Mouse (Mus musculus) small intestine, adult 2 months (tissue): ENCODE results near the gene Mtm1. TPM values are rescaled to one million over a fixed set of nuclear protein-coding genes. Genes with fewer than 3 reads are reported as not detected.
A peak's percentile ranks its signal among the peaks of the same experiment; 100 is the strongest.

Source experiments
- H3K27ac ChIP-seq: fragments of 200-500 bp; 2 replicates; pipeline ENCODE4 v1.5.1; 2012; ENCODE audit warnings: low read depth, low read length, control low read depth, inconsistent platforms; ENCODE audit not compliant: insufficient read depth
- H3K27me3 ChIP-seq: fragments of 200-500 bp; 2 replicates; pipeline ENCODE4 v1.6.1; 2012; ENCODE audit warnings: mild to moderate bottlenecking, moderate library complexity, low read length, inconsistent platforms; ENCODE audit not compliant: control insufficient read depth, insufficient read depth
- H3K36me3 ChIP-seq: fragments of 200-500 bp; 2 replicates; pipeline ENCODE4 v1.6.1; 2012; ENCODE audit warnings: mild to moderate bottlenecking, low read length, control low read depth, inconsistent platforms; ENCODE audit not compliant: control insufficient read depth, insufficient read depth
- H3K4me1 ChIP-seq: fragments of 200-500 bp; 2 replicates; pipeline ENCODE4 v1.6.1; 2012; ENCODE audit warnings: low read length, inconsistent platforms, mixed read lengths; ENCODE audit not compliant: control insufficient read depth, insufficient read depth, insufficient read length
- H3K4me3 ChIP-seq: fragments of 200-500 bp; 2 replicates; pipeline ENCODE4 v1.5.1; 2012; ENCODE audit warnings: low read depth, mild to moderate bottlenecking, control low read depth, inconsistent platforms, low read length, moderate library complexity
- CTCF ChIP-seq: fragments of 200-500 bp; IDR thresholded peaks from 2 replicates; pipeline ENCODE4 v1.5.1; 2012; ENCODE audit warnings: low read depth, mild to moderate bottlenecking, control low read depth, inconsistent platforms, low read length, moderate library complexity, mixed read lengths; ENCODE audit not compliant: insufficient replicate concordance, insufficient read length; ENCODE audit errors: extremely low read depth
- POLR2A ChIP-seq: fragments of 200-500 bp; IDR thresholded peaks from 2 replicates; pipeline ENCODE4 v1.6.1; 2012; ENCODE audit warnings: low read depth, mild to moderate bottlenecking, control low read depth, inconsistent platforms, low read length, moderate library complexity
- WGBS: fragments of 180-500 bp; shearing (Covaris S2); methylation state at CpG from one replicate; pipeline ENCODE4 v1.1.7; 2018; 5-methylcytosine and 5-hydroxymethylcytosine counted together
- polyA plus RNA-seq: library from polyadenylated mRNA; depleted of rRNA; stranded (reverse); fragments of >200 nt; gene quantifications from 2 replicates; pipeline ENCODE4 v1.2.3, GENCODE M21; 2012

Gene Mtm1
- polyA plus RNA-seq, 1 experiment, result 2.6 TPM

- Histone ChIP-seq H3K4me1 (no peaks in the 10 kb centered on the region), H3K36me3 (0 out of 2 replicates have a peak, but pooled peaks cover 3% of the 10 kb centered on the region), H3K27me3 (no peaks in the 10 kb centered on the region), H3K4me3 (no peak overlapping the region), H3K27ac (no peak overlapping the region)
- TF ChIP-seq POLR2A (no peak), CTCF (no peak)
- WGBS, result 75% methylated on average over 1 of the region's 1 CpGs
These were observed 58.4 kb downstream of the Mtm1 start for GRCm38 (mm10) chrX:71268972-71269371.

DNA sequence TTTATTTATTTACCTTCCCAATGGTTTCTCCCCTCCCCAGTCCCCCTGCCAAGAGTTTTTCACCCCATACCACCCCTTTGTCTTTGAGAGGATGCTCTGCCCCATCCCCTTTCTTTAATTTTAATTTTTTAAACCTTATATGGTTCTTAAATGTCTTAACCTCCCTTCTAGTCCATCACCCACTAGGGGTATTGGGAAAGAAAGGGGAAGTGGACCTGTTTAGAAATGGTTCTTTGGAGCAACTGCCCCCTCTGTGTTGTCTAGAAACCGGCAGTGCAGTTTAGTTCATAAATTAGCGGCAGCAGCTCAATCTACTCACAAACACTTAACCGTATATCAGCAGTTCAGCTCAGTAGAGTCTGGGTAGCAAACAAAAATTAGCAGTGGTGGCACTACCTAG lies 63.6 kb downstream of the Mtm1 start:
- Histone ChIP-seq H3K36me3 (peaks cover 3% of the 10 kb centered on the region; the same call in 1 of the 2 replicates), H3K4me3 (no peak overlapping the region), H3K27ac (no peak overlapping the region), H3K27me3 (no peaks in the 10 kb centered on the region), H3K4me1 (no peaks in the 10 kb centered on the region)
- 83% methylated on average over 3 of the region's 3 CpGs for WGBS
- no peak for TF ChIP-seq POLR2A
- TF ChIP-seq CTCF, result no peak

- Histone ChIP-seq H3K27me3 (no peaks in the 10 kb centered on the region), H3K4me1 (no peaks in the 10 kb centered on the region), H3K36me3 (peaks cover 3% of the 10 kb centered on the region; the same call in 1 of the 2 replicates), H3K27ac (no peak overlapping the region), H3K4me3 (no peak overlapping the region)
- 88% methylated on average over 3 of the region's 3 CpGs for WGBS
- no peak for TF ChIP-seq POLR2A
- TF ChIP-seq CTCF, result no peak
These were observed 74.9 kb downstream of the Mtm1 start for GRCm38 (mm10) chrX:71285473-71285872.

DNA sequence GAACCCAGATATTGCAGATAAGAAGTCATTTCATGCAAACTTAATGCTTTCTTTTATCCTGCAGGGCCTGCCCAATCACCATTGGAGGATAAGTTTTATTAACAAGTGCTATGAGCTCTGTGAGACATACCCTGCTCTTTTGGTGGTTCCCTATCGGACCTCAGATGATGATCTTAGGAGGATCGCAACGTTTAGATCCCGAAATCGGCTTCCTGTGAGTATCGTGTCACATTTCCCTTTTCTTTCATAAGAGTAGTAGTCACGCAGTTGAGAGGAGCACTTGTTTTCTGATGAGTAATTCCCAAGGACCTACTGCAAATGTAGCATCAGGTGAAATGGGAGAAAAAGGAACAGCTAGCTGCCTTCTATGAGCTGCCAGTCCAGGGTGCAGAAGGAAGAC lies 76.5 kb downstream of the Mtm1 start:
- Histone ChIP-seq H3K27me3 (no peaks in the 10 kb centered on the region), H3K4me3 (no peak overlapping the region), H3K27ac (no peak overlapping the region), H3K36me3 (peaks cover 3% of the 10 kb centered on the region; the same call in 1 of the 2 replicates), H3K4me1 (no peaks in the 10 kb centered on the region)
- 91% methylated on average over 7 of the region's 7 CpGs for WGBS
- TF ChIP-seq POLR2A (no peak), CTCF (no peak)

DNA sequence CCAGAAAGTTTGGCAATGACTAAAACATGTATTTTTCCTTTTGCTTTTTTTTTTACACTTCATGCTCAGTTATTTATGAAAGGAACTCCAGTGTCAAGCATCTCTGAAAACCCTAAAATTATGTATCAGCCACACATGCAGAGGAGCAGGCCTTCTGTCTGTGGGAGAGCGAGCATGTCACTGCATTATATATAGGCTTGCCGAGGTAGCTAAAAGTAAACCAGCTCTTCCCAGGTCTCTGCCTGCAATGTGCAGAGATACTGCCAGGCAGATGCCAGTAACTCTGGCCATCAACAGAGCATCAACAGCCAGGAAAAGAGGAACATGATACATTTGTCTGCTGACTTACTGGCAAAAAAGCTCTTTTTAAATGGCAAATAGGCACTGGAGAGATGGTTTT lies 83.6 kb downstream of the Mtm1 start:
- WGBS, result 90% methylated on average over 2 of the region's 2 CpGs
- H3K27me3 ChIP-seq, result no peaks in the 10 kb centered on the region
- H3K27ac ChIP-seq, result no peak overlapping the region
- TF ChIP-seq CTCF, result no peak
- no peak for TF ChIP-seq POLR2A
- peaks cover 2% of the 10 kb centered on the region; the same call in 1 of the 2 replicates for H3K36me3 ChIP-seq
- H3K4me1 ChIP-seq, result no peaks in the 10 kb centered on the region
- no peak overlapping the region for H3K4me3 ChIP-seq

GRCm38 (mm10) chrX:71296005-71296404 lies 85.4 kb downstream of the Mtm1 start:
- no peak overlapping the region for H3K4me3 ChIP-seq
- H3K36me3 ChIP-seq, result peaks cover 5% of the 10 kb centered on the region; the same call in 1 of the 2 replicates
- H3K27me3 ChIP-seq, result no peaks in the 10 kb centered on the region
- no peak overlapping the region for H3K27ac ChIP-seq
- TF ChIP-seq CTCF (no peak), POLR2A (no peak)
- 93% methylated on average over 2 of the region's 2 CpGs for WGBS
- H3K4me1 ChIP-seq, result no peaks in the 10 kb centered on the region

DNA sequence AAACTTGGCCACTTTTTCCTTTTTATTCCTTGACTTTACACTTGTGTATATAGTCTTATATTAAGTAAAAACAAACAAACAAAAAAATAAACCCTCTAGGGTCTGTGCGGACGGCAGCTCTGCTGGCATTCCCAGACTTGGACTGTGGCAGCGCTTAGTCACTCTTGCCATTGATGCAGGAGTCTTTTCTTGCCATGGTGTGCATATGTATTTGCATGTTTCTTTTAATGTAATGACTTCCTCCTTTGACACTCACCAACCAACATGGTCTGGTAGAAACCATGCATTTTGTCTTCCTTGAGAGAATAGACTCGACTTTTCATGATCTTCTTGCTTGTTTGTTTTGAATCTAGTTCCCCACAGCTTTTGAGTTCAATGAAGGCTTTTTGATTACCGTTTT lies 91.6 kb downstream of the Mtm1 start:
- Histone ChIP-seq H3K36me3 (peaks cover 5% of the 10 kb centered on the region; the same call in 1 of the 2 replicates), H3K4me3 (no peak overlapping the region), H3K27me3 (no peaks in the 10 kb centered on the region), H3K27ac (no peak overlapping the region), H3K4me1 (no peaks in the 10 kb centered on the region)
- WGBS, result 88% methylated on average over 5 of the region's 5 CpGs
- no peak for TF ChIP-seq POLR2A
- no peak for TF ChIP-seq CTCF

DNA sequence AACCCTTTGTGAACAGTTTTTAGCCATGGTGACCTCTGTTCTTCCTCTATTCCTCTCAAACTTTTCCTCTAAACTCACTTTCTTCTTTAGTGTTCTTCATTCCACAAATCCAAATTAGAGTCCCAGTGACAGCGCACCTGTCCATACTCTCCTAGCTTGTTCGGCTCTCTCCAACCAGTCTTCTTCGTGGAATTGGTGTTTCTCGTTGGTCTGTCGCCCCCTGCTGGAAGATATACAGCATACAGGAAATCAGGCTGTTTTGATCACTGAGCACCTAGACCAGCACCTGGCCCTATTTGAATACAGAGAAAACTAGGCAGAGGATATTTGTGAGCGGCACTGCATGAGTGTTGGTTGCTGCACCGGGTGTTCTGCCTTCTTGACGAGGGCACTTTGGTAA lies 100.7 kb downstream of the Mtm1 start:
- no peaks in the 10 kb centered on the region for H3K4me1 ChIP-seq
- H3K4me3 ChIP-seq, result no peak overlapping the region
- WGBS, result 33% methylated on average over 8 of the region's 8 CpGs
- 0 out of 2 replicates have a peak, but pooled peaks cover 2% of the 10 kb centered on the region for H3K36me3 ChIP-seq
- H3K27ac ChIP-seq, result no peak overlapping the region
- no peaks in the 10 kb centered on the region for H3K27me3 ChIP-seq
- no peak for TF ChIP-seq POLR2A
- TF ChIP-seq CTCF, result peak; percentile 57; the same call in 1 of the 2 replicates
